Mouse (Mus musculus) ES-Bruce4 (cell line): Measurements from ENCODE around the gene Slc16a3.

Experiments
- CTCF ChIP-seq: IDR thresholded peaks from one replicate; pipeline ENCODE4 v1.8.1; 2011; ENCODE audit warnings: low read depth, low read length
- EP300 ChIP-seq: IDR thresholded peaks from 2 replicates; pipeline ENCODE4 v1.6.1; 2011; ENCODE audit warnings: low read depth, low read length; ENCODE audit not compliant: insufficient read depth
- POLR2A ChIP-seq: IDR thresholded peaks from one replicate; pipeline ENCODE4 v1.8.1; 2011; ENCODE audit warnings: low read length; ENCODE audit not compliant: insufficient read depth

- TF ChIP-seq EP300 (no peak), CTCF (no peak), POLR2A (no peak)
These were observed 17.3 kb downstream of the Slc16a3 start for GRCm38 (mm10) chr11:120965587-120965986.
